Mouse (Mus musculus) splenic B cell, adult 2 months (primary cell): ENCODE measurements at regions not wholly inside any gene's neighbourhood (a gene's known extent, or its start where the extent isn't known, plus 50 kb on each side); places are given as distances from the start of the nearest gene placed in this dataset.

Experiments used
- DNase-seq: peaks from one replicate; pipeline ENCODE4 v3.0.0-alpha.2; 2011; ENCODE audit warnings: low read depth, low spot score
- H3K27me3 ChIP-seq: 2 replicates; pipeline ENCODE4 v1.6.1; 2012; ENCODE audit warnings: mild to moderate bottlenecking, low read length, moderate library complexity, mixed read lengths; ENCODE audit not compliant: control insufficient read depth, poor library complexity, insufficient read depth, severe bottlenecking
- H3K36me3 ChIP-seq: 2 replicates; pipeline ENCODE4 v1.6.1; 2012; ENCODE audit warnings: mild to moderate bottlenecking, low read length, moderate library complexity, mixed read lengths; ENCODE audit not compliant: control insufficient read depth, poor library complexity, insufficient read depth, severe bottlenecking

- DNase-seq = no peak
- no peaks in the 10 kb centered on the region for H3K36me3 ChIP-seq
- H3K27me3 ChIP-seq = no peaks in the 10 kb centered on the region
These were observed 64.8 kb upstream of the Gm45716 start for GRCm38 (mm10) chr11:90122709-90123108.

GRCm38 (mm10) chr11:90123851-90124250, 63.6 kb upstream of the Gm45716 start:
- Histone ChIP-seq H3K27me3 (no peaks in the 10 kb centered on the region), H3K36me3 (no peaks in the 10 kb centered on the region)
- DNase-seq = no peak

- Histone ChIP-seq H3K36me3 (no peaks in the 10 kb centered on the region), H3K27me3 (no peaks in the 10 kb centered on the region)
- no peak for DNase-seq
These were observed 61.2 kb upstream of the Gm45716 start for GRCm38 (mm10) chr11:90126289-90126688.

GRCm38 (mm10) chr11:90128865-90129415, 58.5 kb upstream of the Gm45716 start:
- DNase-seq = no peak
- H3K36me3 ChIP-seq = no peaks in the 10 kb centered on the region
- no peaks in the 10 kb centered on the region for H3K27me3 ChIP-seq

GRCm38 (mm10) chr11:90129793-90130624, 57.5 kb upstream of the Gm45716 start:
- no peaks in the 10 kb centered on the region for H3K27me3 ChIP-seq
- DNase-seq = no peak
- no peaks in the 10 kb centered on the region for H3K36me3 ChIP-seq

GRCm38 (mm10) chr11:90130635-90131034, 56.8 kb upstream of the Gm45716 start:
- Histone ChIP-seq H3K27me3 (no peaks in the 10 kb centered on the region), H3K36me3 (no peaks in the 10 kb centered on the region)
- no peak for DNase-seq

- no peak for DNase-seq
- Histone ChIP-seq H3K36me3 (no peaks in the 10 kb centered on the region), H3K27me3 (no peaks in the 10 kb centered on the region)
These were observed 54.9 kb upstream of the Gm45716 start for GRCm38 (mm10) chr11:90132579-90132978.

GRCm38 (mm10) chr11:90136307-90136706, 51.2 kb upstream of the Gm45716 start:
- H3K36me3 ChIP-seq = no peaks in the 10 kb centered on the region
- no peaks in the 10 kb centered on the region for H3K27me3 ChIP-seq
- no peak for DNase-seq
